Mouse (Mus musculus) liver, adult 2 months (tissue): Measurements from ENCODE around the gene Ankrd6. TPM values are rescaled to one million over a fixed set of nuclear protein-coding genes. Genes with fewer than 3 reads are reported as not detected.

Experiments used
- DNase-seq: peaks from one replicate; pipeline ENCODE4 v3.0.0-alpha.2; 2011; ENCODE audit warnings: low read depth, low spot score; ENCODE audit errors: extremely low read depth
- H3K27ac ChIP-seq: fragments of 200-500 bp; replicated peaks from 2 replicates; pipeline ENCODE4 v1.5.1; 2012; ENCODE audit warnings: low read depth, mild to moderate bottlenecking, control low read depth, inconsistent platforms, low read length; ENCODE audit not compliant: insufficient read depth
- H3K27me3 ChIP-seq: fragments of 200-500 bp; 2 replicates; pipeline ENCODE4 v1.6.1; 2012; ENCODE audit warnings: mild to moderate bottlenecking, moderate library complexity, low read length, inconsistent platforms; ENCODE audit not compliant: control insufficient read depth, insufficient read depth
- H3K36me3 ChIP-seq: fragments of 200-500 bp; 2 replicates; pipeline ENCODE4 v1.6.1; 2012; ENCODE audit warnings: low read length, inconsistent platforms; ENCODE audit not compliant: control insufficient read depth, insufficient read depth
- H3K4me1 ChIP-seq: fragments of 200-500 bp; 2 replicates; pipeline ENCODE4 v1.6.1; 2011; ENCODE audit warnings: low read length; ENCODE audit not compliant: control insufficient read depth, insufficient read depth
- H3K4me3 ChIP-seq: fragments of 200-500 bp; 2 replicates; pipeline ENCODE4 v1.5.1; 2011; ENCODE audit warnings: low read depth, mild to moderate bottlenecking, control low read depth, low read length, moderate library complexity; ENCODE audit not compliant: insufficient read depth
- H3K79me2 ChIP-seq: fragments of 200-500 bp; 2 replicates; pipeline ENCODE4 v1.6.1; 2012; ENCODE audit warnings: inconsistent platforms, mild to moderate bottlenecking, low read length, moderate library complexity; ENCODE audit not compliant: control insufficient read depth, insufficient read depth
- H3K9ac ChIP-seq: fragments of 200-500 bp; 2 replicates; pipeline ENCODE4 v1.6.1; 2012; ENCODE audit warnings: low read depth, mild to moderate bottlenecking, control low read depth, inconsistent platforms, low read length
- CTCF ChIP-seq: fragments of 200-500 bp; IDR thresholded peaks from 2 replicates; pipeline ENCODE4 v1.5.1; 2011; ENCODE audit warnings: low read depth, low read length, control low read depth
- POLR2A ChIP-seq: fragments of 200-500 bp; IDR thresholded peaks from 2 replicates; pipeline ENCODE4 v1.6.1; 2011; ENCODE audit warnings: low read length, control low read depth; ENCODE audit not compliant: insufficient read depth; ENCODE audit errors: extremely low read depth
- WGBS: fragments of 180-500 bp; shearing (Covaris S2); methylation state at CpG from one replicate; pipeline ENCODE4 v1.1.7; 2018; 5-methylcytosine and 5-hydroxymethylcytosine counted together
- polyA plus RNA-seq: library from polyadenylated mRNA; depleted of rRNA; stranded (reverse); fragments of >200 nt; gene quantifications from 2 replicates; pipeline ENCODE4 v1.2.3, GENCODE M21; 2012
- total RNA-seq: library from RNA; depleted of rRNA; stranded (reverse); fragments of >200 nt; gene quantifications from 2 replicates; pipeline ENCODE4 v1.2.3, GENCODE M21; 2014

Gene Ankrd6
- total and polyA plus RNA-seq, 2 experiments: 0.07 to 0.28 TPM

DNA sequence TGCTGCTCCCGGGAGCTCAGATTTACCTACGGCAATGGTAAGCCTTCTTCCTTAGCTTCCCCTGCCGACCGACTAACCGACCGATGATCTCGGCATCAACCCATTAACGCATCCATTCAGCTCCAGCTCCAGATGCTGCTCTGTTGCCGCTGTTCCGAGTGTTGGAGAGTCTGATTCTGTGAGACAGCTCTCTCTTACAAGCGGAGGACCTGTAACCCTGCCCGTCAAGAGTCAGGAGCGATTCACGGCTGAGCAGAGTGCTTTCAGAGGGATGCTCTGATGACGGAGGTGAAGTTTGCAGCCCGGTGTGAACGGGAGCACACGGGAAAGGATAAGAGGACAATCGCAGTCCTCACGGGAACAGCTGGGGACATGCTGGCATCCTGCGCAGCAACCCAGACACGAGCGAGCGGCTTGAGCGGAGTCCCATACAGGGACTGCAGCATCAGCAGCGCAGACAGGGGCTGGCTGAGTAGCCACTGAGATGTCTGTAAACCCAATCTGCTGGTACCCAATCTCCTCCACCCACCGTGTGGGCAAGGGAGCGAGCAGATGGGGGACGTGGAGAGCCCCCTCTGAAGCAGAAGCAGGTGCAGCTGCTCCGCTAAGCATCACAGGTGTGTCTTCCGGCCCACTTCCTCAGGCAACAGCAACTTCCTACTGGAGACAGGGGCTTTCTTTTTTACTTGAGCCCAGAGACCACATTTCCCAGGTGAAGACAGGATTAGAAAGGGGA lies 86.3 kb downstream of the Ankrd6 start:
- H3K4me1 ChIP-seq: 0 out of 2 replicates have a peak, but pooled peaks cover 3% of the 10 kb centered on the region

DNA sequence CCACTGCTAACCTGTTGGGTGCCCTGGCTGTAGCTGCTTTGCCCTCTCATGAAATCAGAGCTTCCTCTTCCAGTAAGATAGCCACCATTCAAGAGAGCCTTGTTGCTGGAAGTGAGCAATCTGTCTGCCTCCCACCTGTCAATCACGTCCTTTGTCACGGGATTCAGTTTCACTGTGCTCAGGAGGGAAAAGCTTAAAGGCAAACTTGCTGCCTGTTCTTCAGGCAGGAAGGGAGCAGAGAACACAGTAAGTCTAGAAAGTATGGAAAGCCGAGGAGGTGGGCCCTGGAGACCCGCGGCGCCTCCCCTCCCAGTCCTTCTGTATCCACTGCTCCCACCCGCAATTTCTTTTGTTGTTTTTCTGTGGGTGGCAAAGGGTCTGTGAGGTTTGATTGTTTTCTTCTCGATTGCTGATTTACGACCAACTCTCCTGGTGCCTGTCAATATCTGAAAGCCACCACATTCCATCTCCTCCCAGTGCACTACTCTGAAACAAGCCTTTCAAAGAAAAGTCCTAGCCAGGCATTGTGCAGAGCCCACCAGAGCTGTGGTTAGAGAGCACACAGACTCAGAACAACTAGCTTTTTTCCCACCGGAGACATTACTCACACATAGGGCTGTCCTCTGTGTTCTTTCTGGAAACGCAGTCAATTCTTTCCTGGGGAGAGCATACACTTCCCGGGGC lies 87.1 kb downstream of the Ankrd6 start:
- no peak for TF ChIP-seq CTCF
- TF ChIP-seq POLR2A: no peak
- Histone ChIP-seq H3K79me2 (no peaks in the 10 kb centered on the region), H3K9ac (no peak overlapping the region), H3K27me3 (no peaks in the 10 kb centered on the region), H3K27ac (no peak overlapping the region), H3K4me1 (0 out of 2 replicates have a peak, but pooled peaks cover 3% of the 10 kb centered on the region), H3K36me3 (no peaks in the 10 kb centered on the region), H3K4me3 (no peak overlapping the region)
- 58% methylated on average over 12 of the region's 12 CpGs for WGBS
- DNase-seq: no peak

More for the DNA sequence above, 86.3 kb downstream of the Ankrd6 start:
- WGBS: 71% methylated on average over 31 of the region's 31 CpGs
- no peak overlapping the region for H3K9ac ChIP-seq
- H3K27me3 ChIP-seq: no peaks in the 10 kb centered on the region
- TF ChIP-seq POLR2A: no peak
- no peak for TF ChIP-seq CTCF
- H3K79me2 ChIP-seq: no peaks in the 10 kb centered on the region
- no peak overlapping the region for H3K4me3 ChIP-seq
- no peak for DNase-seq
- no peaks in the 10 kb centered on the region for H3K36me3 ChIP-seq
- H3K27ac ChIP-seq: peak overlapping the region; percentile 47

DNA sequence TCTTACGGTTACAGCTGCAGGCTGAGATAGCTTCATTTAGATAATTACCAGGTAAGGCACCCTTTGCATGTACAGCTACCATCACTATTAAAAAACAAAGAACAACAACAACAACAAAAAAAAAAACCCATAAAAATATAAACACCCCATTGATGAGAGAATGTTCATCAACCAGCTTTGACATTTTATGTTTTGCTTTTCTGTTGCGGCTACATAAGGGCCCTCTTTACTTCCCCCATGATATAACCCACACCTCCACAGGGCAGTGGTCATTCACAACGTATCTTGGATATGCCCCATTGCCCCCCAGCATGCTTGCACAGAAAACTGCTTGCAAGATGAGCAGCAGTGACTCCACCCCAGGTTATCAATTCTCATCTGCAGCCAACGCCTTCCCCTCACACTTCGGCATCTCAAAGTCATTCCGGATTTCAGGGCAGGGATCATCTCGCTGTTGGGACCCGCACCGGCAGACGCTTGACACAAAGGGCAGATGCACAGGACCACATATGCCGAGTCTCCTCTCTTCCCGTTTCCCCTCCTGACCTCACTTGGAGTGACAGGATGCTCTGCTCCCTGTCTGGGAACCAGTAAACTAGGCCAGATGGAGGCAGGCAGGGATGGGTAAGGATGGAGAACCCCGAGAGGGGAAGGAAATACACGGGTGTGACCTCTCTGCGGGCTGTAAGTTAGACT lies 87.7 kb downstream of the Ankrd6 start:
- H3K4me1 ChIP-seq: 0 out of 2 replicates have a peak, but pooled peaks cover 3% of the 10 kb centered on the region
- H3K27ac ChIP-seq: no peak overlapping the region
- no peaks in the 10 kb centered on the region for H3K36me3 ChIP-seq
- no peak overlapping the region for H3K4me3 ChIP-seq
- H3K9ac ChIP-seq: no peak overlapping the region
- 76% methylated on average over 15 of the region's 15 CpGs for WGBS
- H3K79me2 ChIP-seq: no peaks in the 10 kb centered on the region
- no peak for DNase-seq
- H3K27me3 ChIP-seq: no peaks in the 10 kb centered on the region
- TF ChIP-seq CTCF: no peak
- no peak for TF ChIP-seq POLR2A

DNA sequence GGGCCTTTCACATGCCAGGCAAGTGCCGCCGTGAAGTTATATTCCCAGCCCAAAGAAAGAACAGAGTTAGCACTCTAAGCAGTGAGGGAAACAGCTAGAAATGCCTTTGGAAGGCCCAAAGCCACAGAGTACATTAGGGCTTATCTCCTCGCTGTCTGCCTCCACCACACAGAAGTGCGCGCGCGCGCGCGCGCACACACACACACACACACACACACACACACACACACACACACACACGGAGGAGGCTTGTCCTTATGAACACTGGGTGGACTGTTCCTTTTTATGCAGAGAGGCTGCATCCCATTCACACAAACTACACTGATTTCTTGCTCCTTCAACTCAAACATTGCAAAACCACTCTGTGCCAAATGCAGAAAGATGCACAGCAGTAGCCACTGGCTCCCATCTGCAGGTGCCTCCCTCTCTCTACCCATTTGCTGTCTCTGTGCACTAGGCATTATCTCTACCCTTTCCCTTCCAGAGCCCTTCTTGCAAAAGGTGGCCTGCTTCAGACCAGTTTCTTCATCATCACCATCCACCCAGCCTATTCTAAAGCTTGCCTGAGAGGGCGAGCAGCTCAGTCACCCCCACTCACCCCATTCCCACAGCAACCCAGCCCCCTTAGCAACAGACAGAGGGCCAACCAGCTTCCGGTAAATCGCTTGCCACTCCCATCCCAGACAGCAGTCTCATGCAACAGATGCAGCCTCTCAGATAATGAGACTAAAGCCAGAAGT lies 88.5 kb downstream of the Ankrd6 start:
- Histone ChIP-seq H3K36me3 (no peaks in the 10 kb centered on the region), H3K4me1 (0 out of 2 replicates have a peak, but pooled peaks cover 3% of the 10 kb centered on the region), H3K79me2 (no peaks in the 10 kb centered on the region), H3K4me3 (no peak overlapping the region), H3K27ac (no peak overlapping the region), H3K9ac (no peak overlapping the region), H3K27me3 (no peaks in the 10 kb centered on the region)
- 86% methylated on average over 15 of the region's 15 CpGs for WGBS
- no peak for TF ChIP-seq POLR2A
- TF ChIP-seq CTCF: no peak
- no peak for DNase-seq

DNA sequence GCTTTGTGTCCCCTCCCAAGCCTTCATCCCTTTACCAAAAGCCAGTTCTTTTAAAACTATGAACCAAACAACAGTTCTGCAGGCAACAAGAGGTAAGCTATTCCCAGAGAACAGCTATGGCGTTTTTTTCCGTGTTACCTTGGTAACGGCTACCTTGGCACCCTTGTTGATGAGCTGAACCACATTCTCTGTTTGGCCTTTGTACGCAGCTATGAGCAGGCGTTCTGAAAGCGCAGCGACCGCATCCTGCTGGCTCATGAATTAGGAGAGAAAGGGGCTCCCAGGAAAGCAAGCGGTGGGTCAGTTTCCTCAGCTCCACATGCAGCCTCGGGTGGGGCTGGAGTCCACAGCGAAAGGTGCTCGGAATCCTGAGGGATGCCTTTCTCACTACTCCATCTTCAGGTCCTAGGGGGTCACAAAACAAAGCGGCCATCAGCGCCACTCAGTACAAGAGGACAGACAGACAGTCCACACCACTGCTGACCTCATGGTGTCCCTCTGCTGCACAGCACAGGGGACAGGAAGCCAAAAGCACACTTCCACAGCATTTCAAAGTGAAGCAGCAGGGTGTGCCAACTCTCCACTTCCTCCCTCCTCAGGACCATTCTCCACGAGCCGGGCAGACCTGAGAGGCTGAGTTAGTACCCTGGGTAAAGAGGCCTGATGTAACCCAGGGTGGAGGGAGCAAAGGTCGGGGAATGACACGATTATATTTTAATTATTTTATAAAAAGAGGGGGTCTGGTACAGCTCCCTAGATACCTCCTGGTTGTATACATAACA lies 90.3 kb downstream of the Ankrd6 start:
- DNase-seq: no peak
- no peak overlapping the region for H3K4me3 ChIP-seq
- H3K9ac ChIP-seq: no peak overlapping the region
- no peak overlapping the region for H3K27ac ChIP-seq
- H3K4me1 ChIP-seq: 0 out of 2 replicates have a peak, but pooled peaks cover 3% of the 10 kb centered on the region
- H3K36me3 ChIP-seq: no peaks in the 10 kb centered on the region
- no peaks in the 10 kb centered on the region for H3K79me2 ChIP-seq
- WGBS: 80% methylated on average over 18 of the region's 18 CpGs
- TF ChIP-seq CTCF (no peak), POLR2A (no peak)
- H3K27me3 ChIP-seq: no peaks in the 10 kb centered on the region
